Mouse (Mus musculus): ENCODE data around the gene Trdn. TPM values are rescaled to one million over a fixed set of nuclear protein-coding genes. Genes with fewer than 3 reads are reported as not detected.
A peak's percentile ranks its signal among the peaks of the same experiment; 100 is the strongest.

Gene Trdn
- polyA plus RNA-seq, 1 experiment from 2014 or later = 0.30 TPM

- peak; percentile 1 for DNase-seq
- WGBS = 71% methylated on average over 2 of the region's 2 CpGs
- H3K9me3 ChIP-seq (ENCODE audit: low read depth, low read length) = no peaks in the 10 kb centered on the region
- no peak overlapping the region for H3K27ac ChIP-seq (ENCODE audit: low read depth)
- no peaks in the 10 kb centered on the region for H3K4me1 ChIP-seq (ENCODE audit: insufficient read depth)
- H3K9ac ChIP-seq = no peak overlapping the region
- TF ChIP-seq CTCF (IDR thresholded peaks at IDR 0.05; ENCODE audit: low read depth) = no peak
- no peak overlapping the region for H3K4me3 ChIP-seq (ENCODE audit: low read depth, low read length)
- H3K36me3 ChIP-seq (ENCODE audit: insufficient read depth) = no peaks in the 10 kb centered on the region
- H3K27me3 ChIP-seq (ENCODE audit: insufficient read depth, low read length) = no peaks in the 10 kb centered on the region
- no peak for ATAC-seq (ENCODE audit: insufficient read depth)
- no peak overlapping the region for H3K4me2 ChIP-seq
Observed at GRCm38 (mm10) chr10:33370534-33370933, 290.2 kb downstream of the Trdn start.

GRCm38 (mm10) chr10:33375474-33376029 lies 295.2 kb downstream of the Trdn start:
- no peak overlapping the region for H3K4me2 ChIP-seq
- 83% methylated on average over 2 of the region's 2 CpGs for WGBS
- H3K27ac ChIP-seq (ENCODE audit: low read depth) = no peak overlapping the region

More at GRCm38 (mm10) chr10:33375474-33376029, 295.2 kb downstream of the Trdn start:
- Histone ChIP-seq H3K4me3 (ENCODE audit: low read depth, low read length) (no peak overlapping the region), H3K9me3 (ENCODE audit: low read depth, low read length) (no peaks in the 10 kb centered on the region), H3K4me1 (ENCODE audit: insufficient read depth) (no peaks in the 10 kb centered on the region), H3K36me3 (ENCODE audit: insufficient read depth) (no peaks in the 10 kb centered on the region), H3K27me3 (ENCODE audit: insufficient read depth, low read length) (no peaks in the 10 kb centered on the region), H3K9ac (no peak overlapping the region)
- ATAC-seq (ENCODE audit: insufficient read depth) (no peak), DNase-seq (no peak)
- TF ChIP-seq CTCF (IDR thresholded peaks at IDR 0.05; ENCODE audit: low read depth) = no peak

Other genes with a start within 250 kb of the Trdn start
- gene Nkain2, start 190.1 kb upstream of the Trdn start, polyA plus RNA-seq (2014; fragmentation: Nextera tagmentation; extraction: Ambion mirVana) = 0.58 and 0.88 TPM in 2 replicates

Data from lung, embryonic 14.5 days (tissue).